Mouse (Mus musculus) neural tube, embryonic 13.5 days (tissue): ENCODE measurements at regions not wholly inside any gene's neighbourhood (a gene's known extent, or its start where the extent isn't known, plus 50 kb on each side); places are given as distances from the start of the nearest gene placed in this dataset.
A peak's percentile ranks its signal among the peaks of the same experiment; 100 is the strongest.

Experiments used
- ATAC-seq: fragments of 200-750 bp; cut with Nextera tagmentation; 2 replicates; pipeline ENCODE4 v1.8.0; 2017; ENCODE audit warnings: low read depth, mild to moderate bottlenecking, moderate TSS enrichment, moderate library complexity
- H3K27ac ChIP-seq: fragments of 300-500 bp; sonication (generic); replicated peaks from 2 replicates; pipeline ENCODE4 v1.5.1; 2015; ENCODE audit warnings: moderate library complexity, mild to moderate bottlenecking, inconsistent platforms
- H3K27me3 ChIP-seq: fragments of 300-500 bp; sonication (generic); 2 replicates; pipeline ENCODE4 v1.6.1; 2015; ENCODE audit warnings: mild to moderate bottlenecking, inconsistent platforms
- H3K36me3 ChIP-seq: fragments of 300-500 bp; sonication (generic); 2 replicates; pipeline ENCODE4 v1.6.1; 2015; ENCODE audit warnings: mild to moderate bottlenecking, inconsistent platforms
- H3K4me1 ChIP-seq: fragments of 300-500 bp; sonication (generic); replicated peaks from 2 replicates; pipeline ENCODE4 v1.6.1; 2015; ENCODE audit warnings: inconsistent platforms
- H3K4me2 ChIP-seq: fragments of 300-500 bp; sonication (generic); 2 replicates; pipeline ENCODE4 v1.6.1; 2015; ENCODE audit warnings: inconsistent platforms, mild to moderate bottlenecking, moderate library complexity
- H3K4me3 ChIP-seq: fragments of 300-500 bp; sonication (generic); 2 replicates; pipeline ENCODE4 v1.5.1; 2015; ENCODE audit warnings: mild to moderate bottlenecking, inconsistent platforms
- H3K9ac ChIP-seq: fragments of 300-500 bp; sonication (generic); 2 replicates; pipeline ENCODE4 v1.6.1; 2015; ENCODE audit warnings: moderate library complexity, mild to moderate bottlenecking, inconsistent platforms
- H3K9me3 ChIP-seq: fragments of 300-500 bp; sonication (generic); 2 replicates; pipeline ENCODE4 v1.6.1; 2016; ENCODE audit warnings: inconsistent platforms
- WGBS: fragments of 180-500 bp; shearing (Covaris S2); methylation state at CpG from one replicate; pipeline ENCODE4 v1.1.7; 2015; 5-methylcytosine and 5-hydroxymethylcytosine counted together

- H3K4me1 ChIP-seq: no peaks in the 10 kb centered on the region
- no peak overlapping the region for H3K9ac ChIP-seq
- no peak overlapping the region for H3K27ac ChIP-seq
- H3K36me3 ChIP-seq: no peaks in the 10 kb centered on the region
- no peak for ATAC-seq
- H3K27me3 ChIP-seq: no peaks in the 10 kb centered on the region
- no peak overlapping the region for H3K4me3 ChIP-seq
- 84% methylated on average over 2 of the region's 2 CpGs for WGBS
- H3K4me2 ChIP-seq: no peak overlapping the region
- no peaks in the 10 kb centered on the region for H3K9me3 ChIP-seq
Observed at GRCm38 (mm10) chr1:159034952-159035351, 54.7 kb upstream of the Pappa2 start.

GRCm38 (mm10) chr1:159036371-159036770 lies 56.1 kb upstream of the Pappa2 start:
- WGBS: 80% methylated on average over 6 of the region's 6 CpGs
- H3K4me1 ChIP-seq: no peaks in the 10 kb centered on the region
- no peak for ATAC-seq

GRCm38 (mm10) chr1:159045870-159046385 lies 65.6 kb upstream of the Pappa2 start:
- Histone ChIP-seq H3K9me3 (no peaks in the 10 kb centered on the region), H3K9ac (no peak overlapping the region), H3K4me2 (no peak overlapping the region), H3K4me3 (no peak overlapping the region), H3K27me3 (no peaks in the 10 kb centered on the region), H3K27ac (no peak overlapping the region), H3K4me1 (no peaks in the 10 kb centered on the region), H3K36me3 (no peaks in the 10 kb centered on the region)
- ATAC-seq: no peak
- 78% methylated on average over 4 of the region's 4 CpGs for WGBS

More at GRCm38 (mm10) chr1:159036371-159036770, 56.1 kb upstream of the Pappa2 start:
- no peaks in the 10 kb centered on the region for H3K36me3 ChIP-seq
- no peaks in the 10 kb centered on the region for H3K9me3 ChIP-seq
- no peak overlapping the region for H3K9ac ChIP-seq
- no peak overlapping the region for H3K4me2 ChIP-seq
- no peaks in the 10 kb centered on the region for H3K27me3 ChIP-seq
- no peak overlapping the region for H3K4me3 ChIP-seq
- no peak overlapping the region for H3K27ac ChIP-seq

GRCm38 (mm10) chr1:159065024-159065423 lies 84.7 kb upstream of the Pappa2 start:
- H3K9ac ChIP-seq: no peak overlapping the region
- no peaks in the 10 kb centered on the region for H3K9me3 ChIP-seq
- ATAC-seq: no peak
- no peak overlapping the region for H3K4me2 ChIP-seq
- H3K27me3 ChIP-seq: no peaks in the 10 kb centered on the region
- H3K27ac ChIP-seq: no peak overlapping the region
- 56% methylated on average over 1 of the region's 1 CpGs for WGBS
- no peaks in the 10 kb centered on the region for H3K4me1 ChIP-seq
- H3K36me3 ChIP-seq: no peaks in the 10 kb centered on the region
- no peak overlapping the region for H3K4me3 ChIP-seq

GRCm38 (mm10) chr1:159099205-159099604 lies 118.9 kb upstream of the Pappa2 start:
- Histone ChIP-seq H3K36me3 (no peaks in the 10 kb centered on the region), H3K27me3 (no peaks in the 10 kb centered on the region)

GRCm38 (mm10) chr1:159122201-159122600 lies 109.9 kb upstream of the Cop1 start:
- 80% methylated on average over 3 of the region's 3 CpGs for WGBS
- ATAC-seq: no peak
- no peaks in the 10 kb centered on the region for H3K9me3 ChIP-seq
- H3K27ac ChIP-seq: no peak overlapping the region
- H3K4me1 ChIP-seq: no peaks in the 10 kb centered on the region
- no peaks in the 10 kb centered on the region for H3K27me3 ChIP-seq
- H3K9ac ChIP-seq: no peak overlapping the region
- H3K36me3 ChIP-seq: no peaks in the 10 kb centered on the region
- no peak overlapping the region for H3K4me2 ChIP-seq
- H3K4me3 ChIP-seq: no peak overlapping the region

More at GRCm38 (mm10) chr1:159099205-159099604, 118.9 kb upstream of the Pappa2 start:
- no peak overlapping the region for H3K27ac ChIP-seq
- no peaks in the 10 kb centered on the region for H3K4me1 ChIP-seq
- ATAC-seq: no peak
- no peak overlapping the region for H3K4me2 ChIP-seq
- 67% methylated on average over 2 of the region's 2 CpGs for WGBS
- H3K4me3 ChIP-seq: no peak overlapping the region
- H3K9me3 ChIP-seq: no peaks in the 10 kb centered on the region
- no peak overlapping the region for H3K9ac ChIP-seq

- H3K9ac ChIP-seq: no peak overlapping the region
- H3K4me1 ChIP-seq: no peaks in the 10 kb centered on the region
- H3K4me2 ChIP-seq: no peak overlapping the region
- ATAC-seq: no peak
- H3K27ac ChIP-seq: no peak overlapping the region
- H3K9me3 ChIP-seq: no peaks in the 10 kb centered on the region
- no peak overlapping the region for H3K4me3 ChIP-seq
- H3K27me3 ChIP-seq: no peaks in the 10 kb centered on the region
- H3K36me3 ChIP-seq: no peaks in the 10 kb centered on the region
Observed at GRCm38 (mm10) chr1:159124874-159125273, 107.2 kb upstream of the Cop1 start.

GRCm38 (mm10) chr1:159135301-159135700 lies 96.8 kb upstream of the Cop1 start:
- H3K27ac ChIP-seq: no peak overlapping the region
- WGBS: 10% methylated on average over 10 of the region's 10 CpGs
- no peak overlapping the region for H3K4me3 ChIP-seq
- peak; percentile 63; the same call in 1 of the 2 replicates for ATAC-seq
- H3K4me1 ChIP-seq: no peaks in the 10 kb centered on the region
- peak overlapping the region; percentile 36; the same call in 1 of the 2 replicates for H3K4me2 ChIP-seq
- H3K9me3 ChIP-seq: peaks cover 9% of the 10 kb centered on the region
- no peak overlapping the region; the same call in 1 of the 2 replicates for H3K9ac ChIP-seq
- H3K27me3 ChIP-seq: no peaks in the 10 kb centered on the region
- no peaks in the 10 kb centered on the region for H3K36me3 ChIP-seq

GRCm38 (mm10) chr1:159147788-159148497 lies 84.2 kb upstream of the Cop1 start:
- Histone ChIP-seq H3K36me3 (no peaks in the 10 kb centered on the region), H3K27me3 (no peaks in the 10 kb centered on the region), H3K9ac (no peak overlapping the region), H3K9me3 (no peaks in the 10 kb centered on the region), H3K27ac (0 out of 2 replicates have a peak overlapping the region, but pooled peaks have one; percentile 6), H3K4me2 (0 out of 2 replicates have a peak overlapping the region, but pooled peaks have one; percentile 3), H3K4me3 (no peak overlapping the region), H3K4me1 (no peaks in the 10 kb centered on the region; the same call in 1 of the 2 replicates)
- WGBS: 65% methylated on average over 8 of the region's 8 CpGs
- peak; percentile 83 for ATAC-seq

- peak; percentile 93 for ATAC-seq
- H3K27ac ChIP-seq: peak overlapping the region; percentile 59
- H3K9ac ChIP-seq: no peak overlapping the region
- H3K4me1 ChIP-seq: no peaks in the 10 kb centered on the region; the same call in 1 of the 2 replicates
- H3K27me3 ChIP-seq: no peaks in the 10 kb centered on the region
- no peaks in the 10 kb centered on the region for H3K36me3 ChIP-seq
- 0 out of 2 replicates have a peak overlapping the region, but pooled peaks have one; percentile 3 for H3K4me2 ChIP-seq
- no peaks in the 10 kb centered on the region for H3K9me3 ChIP-seq
- no peak overlapping the region for H3K4me3 ChIP-seq
- 56% methylated on average over 9 of the region's 9 CpGs for WGBS
Observed at GRCm38 (mm10) chr1:159148498-159149187, 83.5 kb upstream of the Cop1 start.

- 89% methylated on average over 6 of the region's 6 CpGs for WGBS
- Histone ChIP-seq H3K9ac (no peak overlapping the region), H3K4me3 (no peak overlapping the region), H3K36me3 (no peaks in the 10 kb centered on the region), H3K9me3 (no peaks in the 10 kb centered on the region), H3K4me1 (no peaks in the 10 kb centered on the region; the same call in 1 of the 2 replicates), H3K27me3 (no peaks in the 10 kb centered on the region), H3K27ac (peak overlapping the region; percentile 59), H3K4me2 (no peak overlapping the region)
- no peak for ATAC-seq
Observed at GRCm38 (mm10) chr1:159149207-159149606, 82.9 kb upstream of the Cop1 start.

- WGBS: 52% methylated on average over 6 of the region's 6 CpGs
- Histone ChIP-seq H3K4me2 (no peak overlapping the region), H3K36me3 (no peaks in the 10 kb centered on the region), H3K9ac (no peak overlapping the region), H3K9me3 (no peaks in the 10 kb centered on the region), H3K4me1 (no peaks in the 10 kb centered on the region; the same call in 1 of the 2 replicates), H3K27me3 (no peaks in the 10 kb centered on the region), H3K4me3 (no peak overlapping the region), H3K27ac (no peak overlapping the region)
- ATAC-seq: no peak
Observed at GRCm38 (mm10) chr1:159149721-159150120, 82.4 kb upstream of the Cop1 start.
